Mouse (Mus musculus): ENCODE measurements around the gene Crybb2.

Crybb2 gene

GRCm38 (mm10) chr5:113090077-113090690, 20.3 kb upstream of the Crybb2 start:
- no peak for DNase-seq

- DNase-seq: no peak
Observed at GRCm38 (mm10) chr5:113087465-113087864, 17.5 kb upstream of the Crybb2 start.

- peak; percentile 37 to 48 for DNase-seq
Observed at GRCm38 (mm10) chr5:113086990-113087389, 17.1 kb upstream of the Crybb2 start.

GRCm38 (mm10) chr5:113086439-113086838, 16.5 kb upstream of the Crybb2 start:
- DNase-seq: peak; percentile 80

GRCm38 (mm10) chr5:113085931-113086330, 16.0 kb upstream of the Crybb2 start:
- DNase-seq: no peak

- DNase-seq: no peak
Observed at GRCm38 (mm10) chr5:113084309-113084708, 14.4 kb upstream of the Crybb2 start.

- DNase-seq: no peak
Observed at GRCm38 (mm10) chr5:113082356-113083168, 12.6 kb upstream of the Crybb2 start.

- DNase-seq: peak; percentile 95 to 97
Observed at GRCm38 (mm10) chr5:113081439-113081838, 11.5 kb upstream of the Crybb2 start, which contains the start of gene Crybb3. Gene Crybb3, minus strand, starts transcription at chr5:113081584.

- DNase-seq: no peak
Observed at GRCm38 (mm10) chr5:113081020-113081419, 11.1 kb upstream of the Crybb2 start.

GRCm38 (mm10) chr5:113079783-113080182, 9.9 kb upstream of the Crybb2 start:
- peak; percentile 75 to 85 for DNase-seq

- DNase-seq: peak in 1 of 2 experiments; percentile 50
Observed at GRCm38 (mm10) chr5:113078686-113079085, 8.8 kb upstream of the Crybb2 start.

- peak; percentile 93 for DNase-seq
Observed at GRCm38 (mm10) chr5:113054308-113054707, 15.6 kb downstream of the Crybb2 start.

- DNase-seq: peak in 1 of 2 experiments; percentile 59
Observed at GRCm38 (mm10) chr5:113050581-113051185, 19.2 kb downstream of the Crybb2 start.

- DNase-seq: no peak
Observed at GRCm38 (mm10) chr5:113049876-113050275, 20.0 kb downstream of the Crybb2 start.

- DNase-seq: peak in 1 of 2 experiments; percentile 51
Observed at GRCm38 (mm10) chr5:113045511-113046273, 24.2 kb downstream of the Crybb2 start.

- DNase-seq: peak; percentile 90
Observed at GRCm38 (mm10) chr5:113043531-113043930, 26.4 kb downstream of the Crybb2 start.

- DNase-seq: peak; percentile 97 to 99
Observed at GRCm38 (mm10) chr5:113041567-113042071, 28.3 kb downstream of the Crybb2 start.

GRCm38 (mm10) chr5:113040776-113041175, 29.1 kb downstream of the Crybb2 start:
- peak; percentile 72 to 76 for DNase-seq

GRCm38 (mm10) chr5:113038601-113039000, 31.3 kb downstream of the Crybb2 start:
- DNase-seq: no peak

- DNase-seq: peak; percentile 56 to 60
Observed at GRCm38 (mm10) chr5:113035094-113036047, 34.5 kb downstream of the Crybb2 start.

GRCm38 (mm10) chr5:113031201-113031754, 38.6 kb downstream of the Crybb2 start:
- peak; percentile 58 to 65 for DNase-seq
